Mouse (Mus musculus) gastrocnemius, adult 8-10 months (tissue): ENCODE data around the gene Alg1. TPM values are rescaled to one million over a fixed set of nuclear protein-coding genes. Genes with fewer than 3 reads are reported as not detected.

Experiments
- DNase-seq, 2 experiments: peaks; one replicate each; pipeline ENCODE4 v3.0.0; 2022; ENCODE audit warnings: low spot score in 2 of 2
- microRNA-seq: library from miRNA; unstranded; fragments of <30 nt; microRNA quantifications from one replicate; pipeline ENCODE4 v1.2.0, GENCODE M21; 2022
- total RNA-seq, 4 experiments: library from RNA; stranded (reverse); gene quantifications; 2 replicates each; pipeline ENCODE4 v1.2.4; 2022

The Alg1 gene
- total RNA-seq, 4 experiments from 2014 or later = 10.5 to 11.8 (median 11.0) TPM

GRCm38 (mm10) chr16:5232982-5233381 lies 439 bp upstream of the Alg1 start:
- no peak for DNase-seq

- DNase-seq = no peak
Measured at GRCm38 (mm10) chr16:5242355-5242754, 8.9 kb downstream of the Alg1 start.

- no peak for DNase-seq
Measured at GRCm38 (mm10) chr16:5242882-5243281, 9.5 kb downstream of the Alg1 start.

GRCm38 (mm10) chr16:5244411-5244810 lies 11.0 kb downstream of the Alg1 start:
- DNase-seq = peak; percentile 37 to 53

DNA sequence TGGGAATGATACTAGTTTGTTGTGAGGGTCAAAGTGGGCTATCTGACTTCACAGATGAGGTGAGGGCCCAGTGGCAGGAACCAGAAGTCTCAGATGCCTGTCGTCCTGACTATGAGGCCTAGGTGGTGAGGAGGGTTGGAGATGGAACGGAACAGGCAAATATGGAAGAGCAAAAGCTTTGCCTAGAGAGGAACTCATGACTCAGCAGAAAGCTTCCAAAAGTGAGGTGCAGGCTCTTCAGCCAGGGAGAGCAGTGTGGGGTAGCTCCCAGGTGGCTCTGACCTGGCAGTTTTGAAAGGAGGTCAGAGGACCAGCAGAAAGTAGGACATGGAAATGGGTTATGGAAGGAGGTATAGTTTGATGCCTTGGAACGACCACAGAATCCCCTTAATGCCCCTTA lies 17.5 kb downstream of the Alg1 start:
- no peak for DNase-seq

DNA sequence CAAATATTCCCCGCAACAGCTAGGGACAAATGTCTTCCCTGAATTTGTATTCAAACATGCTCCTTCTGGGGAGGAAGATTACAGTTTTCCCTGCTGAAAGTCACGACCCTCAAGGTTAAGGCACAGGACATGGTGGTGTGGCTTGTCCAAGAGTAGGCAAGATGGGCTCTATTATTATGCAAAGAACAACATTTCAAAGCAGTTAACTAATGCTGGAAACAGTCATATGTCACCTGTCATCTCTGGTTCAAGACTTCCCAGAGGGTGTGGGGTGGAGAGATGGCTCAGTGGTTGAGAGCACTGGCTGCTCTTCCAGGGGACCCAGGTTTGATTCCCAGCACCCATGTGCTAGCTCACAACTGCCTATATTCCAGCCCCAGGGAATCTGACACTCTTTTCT lies 18.8 kb downstream of the Alg1 start:
- DNase-seq = no peak

DNA sequence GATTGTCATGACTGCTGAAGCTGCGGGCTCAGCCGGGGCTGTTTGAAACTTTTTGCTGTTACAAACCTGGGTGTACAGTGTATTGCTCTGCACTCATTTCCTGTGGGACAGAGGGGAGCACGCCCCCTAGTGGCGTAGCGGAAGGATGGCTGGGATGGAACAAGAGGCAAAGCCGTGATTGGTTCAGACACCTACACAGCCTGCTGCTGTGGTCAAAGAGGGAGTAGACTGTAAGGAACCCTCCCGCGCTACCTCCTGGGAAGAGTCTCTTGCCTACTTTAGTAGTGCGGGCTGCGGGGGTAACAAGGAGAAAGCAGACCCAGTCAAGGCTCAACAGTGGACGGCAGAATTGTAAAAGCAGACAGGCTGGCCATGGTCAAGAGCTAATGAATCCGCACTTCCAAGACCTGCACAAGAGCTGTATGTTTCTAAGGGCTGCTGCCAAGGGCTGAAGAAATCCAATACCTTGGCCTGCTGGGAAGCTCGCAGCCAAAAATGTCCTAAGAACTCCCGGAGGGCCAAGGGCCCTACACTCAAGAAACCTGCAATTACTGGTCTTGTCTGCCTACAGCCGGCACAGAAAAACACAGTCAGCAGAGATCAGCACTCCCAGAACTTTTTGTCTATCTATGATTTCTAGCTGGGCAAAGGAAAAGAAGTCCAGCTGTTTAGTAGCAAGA lies 21.1 kb downstream of the Alg1 start:
- peak; percentile 35 to 55 for DNase-seq

GRCm38 (mm10) chr16:5255081-5255740 lies 21.8 kb downstream of the Alg1 start:
- DNase-seq = no peak

GRCm38 (mm10) chr16:5255779-5256496 lies 22.5 kb downstream of the Alg1 start, which contains the start of gene Eef2kmt:
TSS of gene Eef2kmt (minus strand) at chr16:5255983.
- peak; percentile 98 for DNase-seq

DNA sequence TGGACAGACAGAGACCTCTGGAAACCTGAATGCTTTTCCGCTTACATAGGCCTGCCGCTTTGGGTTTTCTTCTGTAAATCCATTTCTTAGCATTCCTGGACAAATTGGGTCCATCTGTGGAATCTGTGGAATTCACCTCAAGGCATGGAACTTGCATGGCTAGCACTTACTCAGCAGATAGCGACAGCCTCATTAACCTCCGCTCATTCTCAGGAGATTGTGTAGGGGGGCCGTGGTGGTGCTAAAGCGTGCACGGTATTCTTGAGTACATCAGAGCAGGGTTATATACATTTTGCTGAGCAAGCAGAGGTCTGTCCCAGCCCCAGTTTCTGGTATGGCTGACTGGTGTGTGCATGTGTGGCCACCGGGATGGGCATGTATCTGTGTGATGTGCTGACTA lies 29.7 kb downstream of the Alg1 start:
- no peak for DNase-seq

DNA sequence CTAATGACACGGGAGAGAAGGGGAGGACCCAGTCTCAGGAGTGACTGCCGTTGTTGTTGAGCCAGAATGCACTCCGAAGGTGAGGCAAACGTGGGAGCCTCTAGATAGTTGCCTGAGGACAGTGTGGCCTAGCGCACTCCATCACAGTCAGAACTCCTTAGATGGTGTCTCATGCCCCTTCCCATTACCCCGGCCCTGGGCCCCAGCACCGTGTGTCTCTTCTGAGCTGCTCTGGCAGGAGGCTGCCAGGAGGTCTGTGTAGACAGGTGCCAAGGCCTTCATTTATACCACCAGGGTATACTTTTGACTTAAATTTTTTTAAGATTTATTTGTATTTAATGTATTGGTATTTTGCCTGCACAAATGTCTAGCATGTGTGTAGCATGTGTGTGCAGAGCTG lies 30.5 kb downstream of the Alg1 start:
- DNase-seq = no peak

DNA sequence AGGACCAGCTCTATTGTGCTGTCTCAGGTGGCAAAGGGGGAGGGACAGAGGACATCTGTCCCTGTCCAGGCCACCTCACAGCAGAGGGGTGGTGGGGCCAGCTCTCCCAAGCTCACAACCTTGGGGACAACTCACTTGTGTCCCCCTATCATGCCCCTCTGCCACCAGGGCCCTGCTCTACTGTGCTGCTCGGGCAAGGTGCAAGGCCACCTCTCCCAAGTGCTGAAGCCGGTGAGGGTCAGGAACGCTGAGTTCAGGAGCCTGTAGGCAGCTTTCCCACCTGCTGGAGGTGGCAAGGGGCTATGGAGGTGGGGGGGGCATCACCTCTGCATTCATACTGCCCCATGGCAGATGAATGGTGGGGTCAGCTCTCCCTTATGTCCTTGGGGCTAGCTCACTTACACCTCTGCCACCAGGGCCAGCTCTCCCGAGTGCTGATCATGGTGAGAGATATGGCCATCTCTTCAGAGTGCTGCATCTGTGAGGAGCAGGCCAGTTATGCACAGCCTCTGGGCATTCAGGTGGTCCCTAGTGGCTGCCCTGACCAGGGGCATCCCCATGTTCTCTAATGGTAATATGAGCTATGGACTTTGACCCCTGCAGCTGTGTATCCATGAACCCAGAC lies 38.1 kb downstream of the Alg1 start:
- DNase-seq = no peak

- no peak for DNase-seq
Measured at GRCm38 (mm10) chr16:5272371-5272770, 39.0 kb downstream of the Alg1 start.

DNA sequence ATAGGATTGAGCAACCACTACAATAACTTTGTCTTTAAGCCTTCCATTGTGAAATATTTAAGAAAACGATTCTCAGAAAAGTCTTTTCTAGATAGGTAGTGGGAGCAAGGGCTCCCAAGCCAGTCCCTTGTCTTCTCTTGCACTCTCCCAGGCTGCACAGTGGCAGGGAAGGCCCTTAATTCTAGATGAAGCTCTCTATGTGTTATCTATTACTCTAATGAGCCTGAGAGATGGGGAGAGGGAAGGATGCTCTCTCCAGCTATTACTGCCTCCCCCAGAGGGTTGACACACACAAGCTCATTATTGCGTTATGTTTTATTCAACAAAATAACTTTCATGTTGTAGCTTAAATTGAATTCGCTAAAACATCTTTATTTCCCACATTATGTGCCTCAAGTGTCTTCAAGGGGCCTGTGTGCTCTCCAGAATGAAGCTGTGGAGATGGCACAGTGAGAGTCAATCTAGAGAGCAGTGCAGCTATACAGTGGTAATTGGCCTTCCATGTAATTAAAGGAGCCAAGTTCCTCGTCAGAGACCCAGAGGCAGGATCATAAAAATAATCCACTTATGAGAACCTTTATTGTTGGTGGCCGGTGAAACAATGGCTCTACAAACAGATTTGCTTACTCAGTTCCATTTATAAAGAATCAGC lies 46.3 kb downstream of the Alg1 start:
- DNase-seq = no peak

- no peak for DNase-seq
Measured at GRCm38 (mm10) chr16:5282686-5283085, 49.3 kb downstream of the Alg1 start.

DNA sequence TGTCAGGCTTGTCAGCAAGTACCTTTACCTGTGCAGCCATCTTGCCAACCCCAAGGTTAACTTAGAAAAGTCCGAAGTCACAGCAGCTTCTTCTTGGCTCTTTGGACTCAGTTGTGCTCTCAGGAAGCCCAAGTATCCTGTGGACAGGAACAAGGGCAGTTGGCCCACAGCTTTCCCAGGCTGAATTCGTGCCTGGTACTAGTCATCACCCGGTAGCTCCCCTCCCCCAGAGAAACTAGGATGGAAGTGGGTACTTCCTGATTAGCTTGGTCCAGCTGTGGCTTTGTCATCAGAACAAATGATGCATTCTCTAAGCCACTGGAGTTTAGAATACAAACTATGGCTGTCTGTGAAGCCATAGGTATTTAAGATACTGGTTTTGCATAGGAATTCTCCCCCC lies 52.0 kb downstream of the Alg1 start:
- no peak for DNase-seq

Small RNA genes within 50 kb of the gene (microRNA-seq; reads per million reads assigned to microRNA genes)
- not detected for gene Gm23689
- not detected for gene Gm26095
- not detected for gene Mir6364

Other genes with a start within 250 kb of the Alg1 start
- not detected for gene Sept12, start 235.8 kb upstream of the Alg1 start, total RNA-seq
- not detected for gene Smim22, start 226.3 kb upstream of the Alg1 start, total RNA-seq
- 1 to 10 TPM; 4.4 to 7.8 (median 6.0) TPM for gene Rogdi, start 220.1 kb upstream of the Alg1 start, total RNA-seq
- 10 to 100 TPM; 31.2 to 34.1 (median 33.6) TPM for gene Glyr1, start 183.8 kb upstream of the Alg1 start, total RNA-seq
- gene Ubn1, start 183.6 kb upstream of the Alg1 start, total RNA-seq = 10 to 100 TPM; 21.9 to 25.6 (median 23.0) TPM
- gene Ppl, start 101.2 kb upstream of the Alg1 start, total RNA-seq = 1 to 10 TPM; 2.1 to 4.6 (median 3.4) TPM
- gene Sec14l5, start 86.5 kb upstream of the Alg1 start, total RNA-seq = 10 to 100 TPM in 2 of 4 experiments, 1 to 10 TPM in 2; 8.2 to 10.6 (median 9.9) TPM
- gene Nagpa, start 29.6 kb upstream of the Alg1 start, total RNA-seq = 1 to 10 TPM; 6.2 to 7.3 (median 6.6) TPM
- gene AU021092, start 11.3 kb upstream of the Alg1 start, total RNA-seq = 1 to 10 TPM; 2.7 to 3.5 (median 3.0) TPM
- 1 to 10 TPM; 6.7 to 10.0 (median 8.0) TPM for gene Eef2kmt, start 22.4 kb downstream of the Alg1 start, total RNA-seq